Mouse (Mus musculus) retina, postnatal 7 days (tissue): ENCODE results near the gene Prdm16.

Source experiments
- DNase-seq: peaks from one replicate; pipeline ENCODE4 v3.0.0-alpha.2; 2012; ENCODE audit warnings: low read depth, low spot score

Gene Prdm16

GRCm38 (mm10) chr4:154390333-154391080 is 246.2 kb downstream of the Prdm16 start:
- no peak for DNase-seq

- no peak for DNase-seq
Measured at GRCm38 (mm10) chr4:154389641-154390040, 247.0 kb downstream of the Prdm16 start.

GRCm38 (mm10) chr4:154386810-154387209 is 249.9 kb downstream of the Prdm16 start:
- DNase-seq, result no peak

GRCm38 (mm10) chr4:154385918-154386317 is 250.8 kb downstream of the Prdm16 start:
- DNase-seq, result no peak

- DNase-seq, result no peak
Measured at GRCm38 (mm10) chr4:154385208-154385607, 251.5 kb downstream of the Prdm16 start.

GRCm38 (mm10) chr4:154378876-154379275 is 257.8 kb downstream of the Prdm16 start:
- no peak for DNase-seq

GRCm38 (mm10) chr4:154375939-154376625 is 260.6 kb downstream of the Prdm16 start:
- DNase-seq, result no peak

- no peak for DNase-seq
Measured at GRCm38 (mm10) chr4:154371542-154372247, 265.0 kb downstream of the Prdm16 start.

GRCm38 (mm10) chr4:154370841-154371240 is 265.8 kb downstream of the Prdm16 start:
- no peak for DNase-seq

GRCm38 (mm10) chr4:154369089-154369488 is 267.6 kb downstream of the Prdm16 start:
- DNase-seq, result no peak

GRCm38 (mm10) chr4:154366836-154367235 is 269.8 kb downstream of the Prdm16 start:
- no peak for DNase-seq

- DNase-seq, result no peak
Measured at GRCm38 (mm10) chr4:154364752-154365151, 271.9 kb downstream of the Prdm16 start.

- DNase-seq, result no peak
Measured at GRCm38 (mm10) chr4:154360850-154361249, 275.8 kb downstream of the Prdm16 start.

GRCm38 (mm10) chr4:154360441-154360840 is 276.2 kb downstream of the Prdm16 start:
- no peak for DNase-seq

- DNase-seq, result no peak
Measured at GRCm38 (mm10) chr4:154359762-154360300, 276.8 kb downstream of the Prdm16 start.

GRCm38 (mm10) chr4:154358816-154359215 is 277.9 kb downstream of the Prdm16 start:
- no peak for DNase-seq

GRCm38 (mm10) chr4:154358370-154358769 is 278.3 kb downstream of the Prdm16 start:
- no peak for DNase-seq

- no peak for DNase-seq
Measured at GRCm38 (mm10) chr4:154355408-154355807, 281.3 kb downstream of the Prdm16 start.

GRCm38 (mm10) chr4:154352246-154352645 is 284.4 kb downstream of the Prdm16 start:
- DNase-seq, result no peak

- no peak for DNase-seq
Measured at GRCm38 (mm10) chr4:154348197-154348786, 288.4 kb downstream of the Prdm16 start.

- DNase-seq, result no peak
Measured at GRCm38 (mm10) chr4:154346731-154347522, 289.7 kb downstream of the Prdm16 start.
